Mouse (Mus musculus): ENCODE data around the gene Fggy. TPM values are rescaled to one million over a fixed set of nuclear protein-coding genes. Genes with fewer than 3 reads are reported as not detected.

Gene Fggy
- polyA plus RNA-seq (2014; fragmentation: Nextera tagmentation; extraction: Ambion mirVana): 8.1 and 11.5 TPM in 2 replicates

DNA sequence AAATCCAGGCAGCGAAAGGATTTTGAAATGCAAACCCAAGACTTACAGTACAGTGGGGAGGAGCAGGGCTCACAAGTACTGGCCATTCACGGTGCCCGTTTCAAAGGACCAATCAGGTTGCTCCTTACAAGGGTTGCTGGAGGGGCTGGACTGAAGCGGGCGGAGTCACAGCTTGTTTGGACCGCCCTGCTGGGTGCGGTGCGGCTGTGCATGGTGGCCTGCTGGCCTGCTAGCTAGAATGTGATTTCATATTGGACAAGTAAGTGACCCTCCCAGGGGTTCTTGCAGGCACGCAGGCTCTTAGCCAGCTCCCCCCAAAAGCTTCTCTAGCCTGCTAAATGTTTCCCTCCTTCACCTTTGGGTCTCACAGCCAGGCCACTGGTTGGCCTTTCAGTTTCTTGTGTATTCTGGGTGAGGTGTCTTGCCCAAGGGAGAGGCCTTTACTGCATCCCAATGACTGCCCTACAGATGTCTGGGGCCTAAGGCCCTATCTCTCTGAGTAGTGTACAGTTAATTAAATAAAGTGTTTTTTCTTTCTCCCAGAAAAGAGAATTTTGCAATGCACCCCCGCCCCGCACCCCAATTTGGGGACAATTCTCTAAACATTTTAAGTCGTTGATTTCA is at the start of gene Fggy:
Fggy (plus strand) TSS at position 175 of the 624 bp plus-strand sequence.
- peak within 1 kb of the TSS; percentile 30 for H3K4me3 ChIP-seq (ENCODE audit: low read depth, low read length)

DNA sequence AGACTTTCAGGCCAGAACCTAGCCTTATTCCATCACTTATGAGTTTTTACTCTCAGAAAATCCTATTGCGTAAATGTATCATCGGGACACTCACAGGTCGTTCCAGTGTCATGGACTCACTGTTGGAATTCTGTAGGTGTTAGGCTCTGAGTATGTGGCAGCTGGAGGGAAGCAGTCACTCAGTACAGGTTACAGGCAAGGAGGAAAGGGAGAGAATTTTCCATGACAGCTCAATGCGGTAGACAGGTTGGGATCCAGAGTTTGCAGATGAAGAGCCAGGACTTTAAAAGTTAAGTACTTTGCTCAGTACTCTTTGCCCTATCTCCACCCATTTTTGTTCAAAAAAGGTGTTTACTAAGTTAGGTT is 49.4 kb upstream of the Fggy start:
- no peak overlapping the region for H3K9ac ChIP-seq (replicated peaks; ENCODE audit: low read depth, low read length)
- H3K4me1 ChIP-seq (ENCODE audit: control insufficient read depth, insufficient read depth, low read length): peaks cover 12% of the 10 kb centered on the region; the same call in 1 of the 2 replicates
- H3K27me3 ChIP-seq (ENCODE audit: control insufficient read depth, insufficient read depth, low read length): no peaks in the 10 kb centered on the region
- H3K4me2 ChIP-seq (replicated peaks; ENCODE audit: low read depth, low read length): no peak overlapping the region
- ATAC-seq (ENCODE audit: insufficient number of reproducible peaks, insufficient read depth, low FRiP score, low read depth): no peak
- 74% methylated on average over 4 of the region's 4 CpGs for WGBS
- no peaks in the 10 kb centered on the region for H3K9me3 ChIP-seq (ENCODE audit: control insufficient read depth, low read depth, low read length)
- H3K36me3 ChIP-seq (ENCODE audit: control insufficient read depth, insufficient read depth, low read length): no peaks in the 10 kb centered on the region
- H3K27ac ChIP-seq (ENCODE audit: low read length): peak overlapping the region; percentile 49; the same call in 1 of the 2 replicates
- no peak overlapping the region for H3K4me3 ChIP-seq (ENCODE audit: low read depth, low read length)

More for the DNA sequence above, at the start of gene Fggy:
- H3K4me2 ChIP-seq (replicated peaks; ENCODE audit: low read depth, low read length): peak within 1 kb of the TSS; percentile 67
- peak; percentile 100 for ATAC-seq (ENCODE audit: insufficient number of reproducible peaks, insufficient read depth, low FRiP score, low read depth)
- H3K9me3 ChIP-seq (ENCODE audit: control insufficient read depth, low read depth, low read length): no peaks in the 10 kb centered on the region
- peaks cover 17% of the 10 kb centered on the region for H3K4me1 ChIP-seq (ENCODE audit: control insufficient read depth, insufficient read depth, low read length)
- peak within 1 kb of the TSS; percentile 39; the same call in 1 of the 2 replicates for H3K9ac ChIP-seq (replicated peaks; ENCODE audit: low read depth, low read length)
- H3K27ac ChIP-seq (ENCODE audit: low read length): peak within 1 kb of the TSS; percentile 92
- no peaks in the 10 kb centered on the region for H3K36me3 ChIP-seq (ENCODE audit: control insufficient read depth, insufficient read depth, low read length)
- WGBS: 22% methylated on average over 12 of the region's 12 CpGs
- H3K27me3 ChIP-seq (ENCODE audit: control insufficient read depth, insufficient read depth, low read length): no peaks in the 10 kb centered on the region

DNA sequence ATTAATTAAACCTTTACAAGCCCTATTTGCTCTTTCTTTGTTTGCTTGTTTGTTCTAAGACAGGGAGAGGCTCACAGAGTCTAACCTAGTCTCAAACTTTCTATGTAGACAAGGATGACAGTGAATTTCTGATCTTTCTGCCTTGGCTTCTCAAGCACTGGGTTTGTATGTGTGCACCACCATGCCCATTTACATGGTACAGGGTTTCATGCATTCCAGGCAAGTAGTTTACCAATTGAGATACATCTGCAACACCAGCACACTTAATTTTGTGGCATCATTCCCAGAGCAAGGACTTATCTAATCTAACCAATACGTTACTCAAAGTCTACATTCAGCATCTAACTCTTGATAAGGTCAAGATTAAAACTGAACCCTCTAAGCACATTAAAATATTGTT is 38.9 kb upstream of the Fggy start:
- Histone ChIP-seq H3K27me3 (ENCODE audit: control insufficient read depth, insufficient read depth, low read length) (no peaks in the 10 kb centered on the region), H3K4me3 (ENCODE audit: low read depth, low read length) (no peak overlapping the region), H3K4me1 (ENCODE audit: control insufficient read depth, insufficient read depth, low read length) (0 out of 2 replicates have a peak, but pooled peaks cover 2% of the 10 kb centered on the region), H3K9ac (replicated peaks; ENCODE audit: low read depth, low read length) (no peak overlapping the region), H3K9me3 (ENCODE audit: control insufficient read depth, low read depth, low read length) (no peaks in the 10 kb centered on the region), H3K36me3 (ENCODE audit: control insufficient read depth, insufficient read depth, low read length) (no peaks in the 10 kb centered on the region), H3K4me2 (replicated peaks; ENCODE audit: low read depth, low read length) (no peak overlapping the region), H3K27ac (ENCODE audit: low read length) (no peak overlapping the region)
- ATAC-seq (ENCODE audit: insufficient number of reproducible peaks, insufficient read depth, low FRiP score, low read depth): no peak
- whole genome bisulfite sequencing: 63% methylated on average over 1 of the region's 1 CpGs

DNA sequence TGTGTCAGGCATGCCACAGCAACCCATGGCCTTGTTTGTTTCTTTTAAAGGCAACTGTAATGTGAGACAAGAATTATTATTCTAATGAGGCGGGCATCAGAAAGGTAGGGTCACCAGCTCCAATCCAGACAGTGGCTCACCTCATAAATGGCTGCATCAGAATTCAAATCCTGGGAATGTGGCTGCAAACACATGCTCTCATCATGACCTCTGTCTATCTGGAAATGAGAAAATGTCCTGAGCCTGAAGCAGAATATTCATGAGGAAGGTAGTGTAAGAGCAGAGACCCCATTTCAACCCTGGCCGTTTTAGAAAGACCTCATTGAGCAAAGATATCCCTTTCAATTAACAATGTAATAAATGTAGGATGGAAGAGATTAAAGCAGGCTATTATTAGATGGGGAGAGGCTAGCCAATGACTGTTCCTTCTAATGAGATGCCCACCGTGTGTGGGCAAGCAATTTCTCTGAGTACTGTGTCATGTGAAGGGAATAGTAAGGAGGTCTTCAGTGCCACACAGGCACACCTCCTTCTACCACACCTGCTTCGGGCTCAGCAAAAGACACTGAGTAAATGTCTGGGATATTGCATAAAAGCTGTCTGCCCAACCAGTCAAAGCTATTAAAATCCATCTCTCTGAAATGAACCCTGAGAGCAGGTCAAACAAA is 37.2 kb upstream of the Fggy start:
- Histone ChIP-seq H3K36me3 (ENCODE audit: control insufficient read depth, insufficient read depth, low read length) (no peaks in the 10 kb centered on the region), H3K4me3 (ENCODE audit: low read depth, low read length) (no peak overlapping the region), H3K4me1 (ENCODE audit: control insufficient read depth, insufficient read depth, low read length) (0 out of 2 replicates have a peak, but pooled peaks cover 2% of the 10 kb centered on the region), H3K9ac (replicated peaks; ENCODE audit: low read depth, low read length) (no peak overlapping the region), H3K9me3 (ENCODE audit: control insufficient read depth, low read depth, low read length) (no peaks in the 10 kb centered on the region), H3K27ac (ENCODE audit: low read length) (no peak overlapping the region), H3K4me2 (replicated peaks; ENCODE audit: low read depth, low read length) (no peak overlapping the region), H3K27me3 (ENCODE audit: control insufficient read depth, insufficient read depth, low read length) (no peaks in the 10 kb centered on the region)
- no peak for ATAC-seq (ENCODE audit: insufficient number of reproducible peaks, insufficient read depth, low FRiP score, low read depth)
- WGBS: 58% methylated on average over 4 of the region's 4 CpGs

DNA sequence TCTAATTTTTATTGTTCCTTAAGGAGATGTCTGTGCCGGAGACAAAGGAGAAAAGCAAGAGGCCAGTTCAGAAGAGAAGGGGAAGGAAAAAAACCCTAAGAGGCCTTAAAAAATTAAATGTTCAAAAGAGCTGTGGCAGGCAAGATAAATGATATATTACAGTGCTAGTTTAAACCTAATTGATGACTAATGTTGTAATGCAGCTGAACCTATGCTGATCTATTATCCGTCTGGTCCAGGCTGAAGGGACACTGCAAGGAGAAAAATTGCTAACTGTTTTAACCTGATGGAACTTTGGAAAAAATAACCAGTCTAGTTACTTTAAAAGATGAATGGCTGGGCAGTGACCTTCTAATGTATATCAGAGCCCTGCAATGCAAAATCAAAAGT is 36.7 kb upstream of the Fggy start:
- ATAC-seq (ENCODE audit: insufficient number of reproducible peaks, insufficient read depth, low FRiP score, low read depth): no peak
- H3K9ac ChIP-seq (replicated peaks; ENCODE audit: low read depth, low read length): no peak overlapping the region
- H3K27me3 ChIP-seq (ENCODE audit: control insufficient read depth, insufficient read depth, low read length): no peaks in the 10 kb centered on the region
- H3K27ac ChIP-seq (ENCODE audit: low read length): no peak overlapping the region
- H3K4me2 ChIP-seq (replicated peaks; ENCODE audit: low read depth, low read length): no peak overlapping the region
- no peaks in the 10 kb centered on the region for H3K9me3 ChIP-seq (ENCODE audit: control insufficient read depth, low read depth, low read length)
- H3K4me3 ChIP-seq (ENCODE audit: low read depth, low read length): no peak overlapping the region
- 0 out of 2 replicates have a peak, but pooled peaks cover 2% of the 10 kb centered on the region for H3K4me1 ChIP-seq (ENCODE audit: control insufficient read depth, insufficient read depth, low read length)
- 50% methylated on average over 2 of the region's 2 CpGs for WGBS
- H3K36me3 ChIP-seq (ENCODE audit: control insufficient read depth, insufficient read depth, low read length): no peaks in the 10 kb centered on the region

DNA sequence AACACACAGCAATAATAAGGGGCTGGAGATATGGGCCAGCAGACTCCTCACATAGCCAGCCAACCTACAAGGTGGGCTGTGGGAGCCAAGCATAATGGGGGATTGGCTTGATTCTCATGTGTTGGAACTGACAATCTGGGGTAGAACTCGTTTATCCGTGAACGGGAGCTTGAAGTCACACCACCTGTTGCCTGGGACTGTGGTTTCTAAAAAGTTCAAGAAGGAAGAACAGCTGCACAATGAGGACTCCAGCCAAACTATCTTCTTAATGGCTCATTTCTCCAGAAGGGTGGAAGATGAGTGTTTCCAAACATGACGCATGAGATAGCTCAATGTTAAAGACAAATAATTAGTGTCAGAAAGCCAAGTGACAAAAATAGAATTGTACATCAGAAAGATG is 30.7 kb upstream of the Fggy start:
- WGBS: 72% methylated on average over 4 of the region's 4 CpGs
- Histone ChIP-seq H3K9me3 (ENCODE audit: control insufficient read depth, low read depth, low read length) (no peaks in the 10 kb centered on the region), H3K9ac (replicated peaks; ENCODE audit: low read depth, low read length) (no peak overlapping the region), H3K36me3 (ENCODE audit: control insufficient read depth, insufficient read depth, low read length) (no peaks in the 10 kb centered on the region), H3K4me2 (replicated peaks; ENCODE audit: low read depth, low read length) (no peak overlapping the region), H3K4me3 (ENCODE audit: low read depth, low read length) (no peak overlapping the region), H3K27ac (ENCODE audit: low read length) (no peak overlapping the region), H3K4me1 (ENCODE audit: control insufficient read depth, insufficient read depth, low read length) (no peaks in the 10 kb centered on the region), H3K27me3 (ENCODE audit: control insufficient read depth, insufficient read depth, low read length) (no peaks in the 10 kb centered on the region)
- no peak for ATAC-seq (ENCODE audit: insufficient number of reproducible peaks, insufficient read depth, low FRiP score, low read depth)

DNA sequence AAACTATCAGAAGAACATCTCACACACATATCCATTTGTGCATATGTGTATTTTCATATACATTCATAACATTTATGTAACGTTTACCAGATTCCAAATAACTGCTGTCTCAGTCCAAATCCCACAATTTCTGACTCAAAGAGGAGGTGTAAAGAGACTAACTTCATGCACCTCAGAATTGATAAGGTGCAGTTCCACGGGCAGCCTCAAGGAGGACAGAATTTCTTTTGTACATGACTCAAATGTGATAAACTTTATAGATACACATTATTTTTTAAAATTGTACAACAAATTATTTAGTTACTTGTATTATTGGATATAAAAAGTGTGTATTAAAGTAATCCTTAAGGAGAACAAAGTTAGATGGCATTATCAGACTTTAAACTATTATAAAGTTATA is 26.6 kb upstream of the Fggy start:
- Histone ChIP-seq H3K9me3 (ENCODE audit: control insufficient read depth, low read depth, low read length) (no peaks in the 10 kb centered on the region), H3K27me3 (ENCODE audit: control insufficient read depth, insufficient read depth, low read length) (no peaks in the 10 kb centered on the region), H3K27ac (ENCODE audit: low read length) (no peak overlapping the region), H3K4me2 (replicated peaks; ENCODE audit: low read depth, low read length) (no peak overlapping the region), H3K4me3 (ENCODE audit: low read depth, low read length) (no peak overlapping the region), H3K36me3 (ENCODE audit: control insufficient read depth, insufficient read depth, low read length) (no peaks in the 10 kb centered on the region), H3K9ac (replicated peaks; ENCODE audit: low read depth, low read length) (no peak overlapping the region), H3K4me1 (ENCODE audit: control insufficient read depth, insufficient read depth, low read length) (no peaks in the 10 kb centered on the region)
- ATAC-seq (ENCODE audit: insufficient number of reproducible peaks, insufficient read depth, low FRiP score, low read depth): no peak
- WGBS: 73% methylated on average over 2 of the region's 2 CpGs

DNA sequence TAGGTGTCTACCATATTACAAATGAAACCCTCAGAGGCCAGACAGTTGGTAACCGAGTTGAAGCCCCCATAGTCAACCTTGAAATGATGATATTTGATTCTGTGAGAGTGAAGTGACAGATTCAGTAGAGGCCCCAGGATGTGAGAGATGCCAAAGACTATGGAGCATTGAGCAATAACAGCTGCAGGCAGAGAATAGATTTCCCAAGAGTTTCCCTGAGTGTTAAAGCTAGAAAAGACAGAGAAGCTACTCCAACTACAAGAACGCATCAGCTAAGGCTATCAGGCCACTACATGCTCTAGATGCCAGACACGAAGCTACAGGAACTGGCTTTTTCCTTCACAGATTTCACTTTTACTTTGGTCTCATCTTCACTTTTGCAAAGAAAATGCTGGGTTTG is 23.4 kb upstream of the Fggy start:
- no peak overlapping the region for H3K27ac ChIP-seq (ENCODE audit: low read length)
- H3K4me3 ChIP-seq (ENCODE audit: low read depth, low read length): no peak overlapping the region
- ATAC-seq (ENCODE audit: insufficient number of reproducible peaks, insufficient read depth, low FRiP score, low read depth): no peak
- H3K27me3 ChIP-seq (ENCODE audit: control insufficient read depth, insufficient read depth, low read length): no peaks in the 10 kb centered on the region
- no peak overlapping the region for H3K4me2 ChIP-seq (replicated peaks; ENCODE audit: low read depth, low read length)
- no peaks in the 10 kb centered on the region for H3K9me3 ChIP-seq (ENCODE audit: control insufficient read depth, low read depth, low read length)
- no peaks in the 10 kb centered on the region for H3K4me1 ChIP-seq (ENCODE audit: control insufficient read depth, insufficient read depth, low read length)
- H3K36me3 ChIP-seq (ENCODE audit: control insufficient read depth, insufficient read depth, low read length): no peaks in the 10 kb centered on the region
- no peak overlapping the region for H3K9ac ChIP-seq (replicated peaks; ENCODE audit: low read depth, low read length)
- WGBS: 88% methylated on average over 3 of the region's 3 CpGs
